Mouse (Mus musculus) cortical plate, adult 2 months (tissue): Measurements from ENCODE around the gene Paf1.

Experiments used
- CTCF ChIP-seq: fragments of 200-500 bp; IDR thresholded peaks from 2 replicates; pipeline ENCODE4 v1.5.1; 2011; ENCODE audit warnings: mild to moderate bottlenecking, control low read depth, low read length; ENCODE audit not compliant: insufficient read depth; ENCODE audit errors: extremely low read depth
- POLR2A ChIP-seq: fragments of 200-500 bp; IDR thresholded peaks from 2 replicates; pipeline ENCODE4 v1.6.1; 2011; ENCODE audit warnings: mild to moderate bottlenecking, low read length, control low read depth; ENCODE audit not compliant: insufficient read depth; ENCODE audit errors: extremely low read depth

DNA sequence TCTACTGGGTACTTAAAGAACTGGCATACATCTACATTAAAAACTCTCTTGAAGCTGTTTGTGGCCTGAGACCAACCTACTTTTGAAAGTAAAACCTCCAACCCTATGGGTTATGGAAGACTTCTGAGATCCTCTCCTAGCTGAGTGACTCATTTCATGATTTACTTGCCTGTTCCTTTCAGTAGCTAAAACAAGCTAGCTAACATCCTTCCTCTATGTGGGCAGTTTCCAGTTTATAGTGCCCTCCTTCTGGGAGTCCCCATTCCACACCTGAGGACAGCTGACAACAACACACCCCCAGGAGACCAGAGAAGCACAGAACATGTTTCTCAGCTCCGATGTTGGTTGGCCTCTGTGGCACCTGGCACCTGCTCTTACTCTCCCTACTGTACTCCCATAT, 30.3 kb downstream of the Paf1 start:
- no peak for TF ChIP-seq POLR2A
- no peak for TF ChIP-seq CTCF
